Mouse (Mus musculus) ES-Bruce4 (cell line): ENCODE measurements around the gene Psmd9.

Experiments
- EP300 ChIP-seq: IDR thresholded peaks from 2 replicates; pipeline ENCODE4 v1.6.1; 2011; ENCODE audit warnings: low read depth, low read length; ENCODE audit not compliant: insufficient read depth
- POLR2A ChIP-seq: IDR thresholded peaks from one replicate; pipeline ENCODE4 v1.8.1; 2011; ENCODE audit warnings: low read length; ENCODE audit not compliant: insufficient read depth

DNA sequence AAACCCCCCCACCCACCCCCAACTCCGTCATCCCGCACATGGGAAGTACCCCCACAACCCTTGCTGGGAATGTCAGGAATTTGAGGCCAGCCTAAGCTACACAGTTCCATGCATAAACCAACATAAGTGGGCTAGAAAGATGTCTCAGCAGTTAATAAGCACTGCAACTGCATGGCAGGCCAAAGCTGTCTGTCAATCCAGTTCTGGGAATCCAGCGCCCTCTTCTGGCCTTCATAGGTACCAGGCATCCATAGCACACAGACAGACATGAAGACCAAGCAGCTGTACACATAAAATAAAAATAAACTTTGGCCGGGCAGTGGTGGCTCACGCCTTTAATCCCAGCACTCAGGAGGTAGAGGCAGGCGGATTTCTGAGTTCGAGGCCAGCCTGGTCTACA, 13.8 kb upstream of the Psmd9 start:
- no peak for TF ChIP-seq POLR2A
- TF ChIP-seq EP300: no peak
